Mouse (Mus musculus): ENCODE data around the gene Rab11b. TPM values are rescaled to one million over a fixed set of nuclear protein-coding genes. Genes with fewer than 3 reads are reported as not detected.

The Rab11b gene
- polyA plus RNA-seq, 1 experiment from 2014 or later, result 220 TPM

DNA sequence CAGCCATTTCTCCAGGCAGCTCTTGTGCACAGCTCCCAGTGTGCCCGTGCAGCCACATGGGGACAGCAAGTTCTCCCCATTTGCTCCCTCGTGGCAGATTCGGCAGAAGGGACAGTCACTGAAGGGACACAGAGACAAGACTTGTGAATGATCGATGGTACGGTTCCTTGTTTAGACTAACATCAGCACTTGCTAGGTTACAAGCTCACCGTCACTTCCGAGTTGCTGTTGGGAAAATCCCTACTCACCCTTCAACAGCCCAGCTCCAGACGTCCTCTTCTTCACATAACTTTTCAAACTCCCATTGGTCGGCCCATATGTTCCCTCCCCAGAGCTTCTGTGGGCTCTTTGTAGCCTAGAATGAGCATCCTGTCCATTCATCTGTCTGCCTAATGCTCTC lies 57.2 kb downstream of the Rab11b start:
- H3K4me1 ChIP-seq (ENCODE audit: control insufficient read depth, insufficient read depth, low read length), result no peaks in the 10 kb centered on the region
- H3K9ac ChIP-seq (ENCODE audit: low read depth, low read length), result no peak overlapping the region
- ATAC-seq, result no peak
- no peak overlapping the region for H3K4me3 ChIP-seq (ENCODE audit: low read length)
- no peaks in the 10 kb centered on the region for H3K9me3 ChIP-seq (ENCODE audit: control insufficient read depth, low read length)
- no peak overlapping the region for H3K27ac ChIP-seq (ENCODE audit: low read length)
- H3K4me2 ChIP-seq (ENCODE audit: low read depth, low read length), result no peak overlapping the region
- H3K36me3 ChIP-seq (ENCODE audit: control insufficient read depth, insufficient read depth, low read length), result peaks cover 5% of the 10 kb centered on the region; the same call in 1 of the 2 replicates
- 89% methylated on average over 9 of the region's 9 CpGs for WGBS
- no peaks in the 10 kb centered on the region for H3K27me3 ChIP-seq (replicated peaks; ENCODE audit: control insufficient read depth, insufficient read depth, low read length)

DNA sequence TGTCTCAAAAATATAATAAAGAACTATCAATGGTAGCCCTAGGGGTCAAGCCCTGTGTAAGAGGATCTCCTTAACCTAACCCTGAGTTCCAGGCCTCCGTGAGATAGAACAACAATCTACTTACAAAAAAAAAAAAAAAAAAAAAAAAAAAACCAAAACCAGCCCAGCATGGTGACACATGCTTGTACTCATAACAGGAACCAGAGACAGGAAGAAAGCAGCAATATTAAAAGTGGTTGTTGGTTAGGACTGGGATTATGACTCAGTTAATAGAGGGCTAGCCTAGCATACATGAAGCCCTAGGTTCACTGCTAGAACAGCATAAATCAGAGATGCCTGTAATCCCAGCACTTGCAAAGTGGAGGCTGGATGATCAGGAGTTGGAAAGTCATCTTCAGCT lies 58.2 kb downstream of the Rab11b start:
- peaks cover 8% of the 10 kb centered on the region; the same call in 1 of the 2 replicates for H3K36me3 ChIP-seq (ENCODE audit: control insufficient read depth, insufficient read depth, low read length)
- no peaks in the 10 kb centered on the region for H3K4me1 ChIP-seq (ENCODE audit: control insufficient read depth, insufficient read depth, low read length)
- H3K9me3 ChIP-seq (ENCODE audit: control insufficient read depth, low read length), result no peaks in the 10 kb centered on the region
- no peak overlapping the region for H3K4me3 ChIP-seq (ENCODE audit: low read length)
- no peak overlapping the region for H3K27ac ChIP-seq (ENCODE audit: low read length)
- H3K27me3 ChIP-seq (replicated peaks; ENCODE audit: control insufficient read depth, insufficient read depth, low read length), result no peaks in the 10 kb centered on the region
- no peak overlapping the region for H3K4me2 ChIP-seq (ENCODE audit: low read depth, low read length)
- 76% methylated on average over 1 of the region's 1 CpGs for WGBS
- no peak overlapping the region for H3K9ac ChIP-seq (ENCODE audit: low read depth, low read length)
- no peak for ATAC-seq

DNA sequence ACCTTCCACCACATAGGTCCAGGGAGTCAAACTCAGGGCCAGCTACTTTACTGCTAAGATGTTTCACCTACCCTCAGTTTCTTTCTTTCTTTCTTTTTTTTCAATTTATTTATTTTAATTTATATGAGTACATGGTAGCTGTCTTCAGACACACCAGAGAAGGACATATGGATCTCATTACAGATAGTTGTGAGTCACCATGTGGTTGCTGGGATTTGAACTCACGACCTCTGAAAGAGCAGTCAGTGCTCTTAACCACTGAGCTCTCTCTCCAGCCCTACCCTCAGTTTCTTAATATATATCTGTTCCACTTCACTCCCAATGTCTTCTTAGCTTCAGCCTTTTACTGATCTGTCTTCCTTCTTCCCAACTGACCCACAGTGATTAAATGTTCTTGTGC lies 64.9 kb downstream of the Rab11b start:
- 85% methylated on average over 1 of the region's 1 CpGs for WGBS
- no peak overlapping the region for H3K4me3 ChIP-seq (ENCODE audit: low read length)
- no peak overlapping the region for H3K27ac ChIP-seq (ENCODE audit: low read length)
- H3K9ac ChIP-seq (ENCODE audit: low read depth, low read length), result no peak overlapping the region
- H3K9me3 ChIP-seq (ENCODE audit: control insufficient read depth, low read length), result no peaks in the 10 kb centered on the region
- peaks cover 6% of the 10 kb centered on the region; the same call in 1 of the 2 replicates for H3K36me3 ChIP-seq (ENCODE audit: control insufficient read depth, insufficient read depth, low read length)
- H3K27me3 ChIP-seq (replicated peaks; ENCODE audit: control insufficient read depth, insufficient read depth, low read length), result no peaks in the 10 kb centered on the region
- ATAC-seq, result no peak
- no peaks in the 10 kb centered on the region for H3K4me1 ChIP-seq (ENCODE audit: control insufficient read depth, insufficient read depth, low read length)
- no peak overlapping the region for H3K4me2 ChIP-seq (ENCODE audit: low read depth, low read length)

Other genes with a start within 250 kb of the Rab11b start
- gene Adamts10, start 236.3 kb downstream of the Rab11b start, polyA plus RNA-seq (2015; fragmentation: Nextera tagmentation; extraction: Ambion mirVana), result 33.1 and 35.8 TPM in 2 replicates
- gene Myo1f, start 204.8 kb downstream of the Rab11b start, polyA plus RNA-seq (2015; fragmentation: Nextera tagmentation; extraction: Ambion mirVana), result 3.9 and 4.3 TPM in 2 replicates
- gene Zfp414, start 131.4 kb downstream of the Rab11b start, polyA plus RNA-seq (2015; fragmentation: Nextera tagmentation; extraction: Ambion mirVana), result 38.1 and 39.6 TPM in 2 replicates
- gene Pram1, start 122.5 kb downstream of the Rab11b start, polyA plus RNA-seq (2015; fragmentation: Nextera tagmentation; extraction: Ambion mirVana), result 0.60 and 1.1 TPM in 2 replicates
- gene Hnrnpm, start 73.7 kb downstream of the Rab11b start, polyA plus RNA-seq (2015; fragmentation: Nextera tagmentation; extraction: Ambion mirVana), result 271 and 290 TPM in 2 replicates
- 50.4 and 54.7 TPM in 2 replicates for gene March2, start 41.9 kb downstream of the Rab11b start, polyA plus RNA-seq (2015; fragmentation: Nextera tagmentation; extraction: Ambion mirVana)
- gene Angptl4, start 21.3 kb upstream of the Rab11b start, polyA plus RNA-seq (2015; fragmentation: Nextera tagmentation; extraction: Ambion mirVana), result 22.4 and 24.5 TPM in 2 replicates
- 22.7 and 23.5 TPM in 2 replicates for gene Kank3, start 50.0 kb upstream of the Rab11b start, polyA plus RNA-seq (2015; fragmentation: Nextera tagmentation; extraction: Ambion mirVana)
- gene Rps28, start 64.0 kb upstream of the Rab11b start, polyA plus RNA-seq (2015; fragmentation: Nextera tagmentation; extraction: Ambion mirVana), result 838 and 894 TPM in 2 replicates
- 533 and 550 TPM in 2 replicates for gene Ndufa7, start 64.0 kb upstream of the Rab11b start, polyA plus RNA-seq (2015; fragmentation: Nextera tagmentation; extraction: Ambion mirVana)
- 47.6 and 53.8 TPM in 2 replicates for gene Cd320, start 82.6 kb upstream of the Rab11b start, polyA plus RNA-seq (2015; fragmentation: Nextera tagmentation; extraction: Ambion mirVana)
- not detected in 2 replicates for gene Gm7029, start 113.3 kb upstream of the Rab11b start, polyA plus RNA-seq (2015; fragmentation: Nextera tagmentation; extraction: Ambion mirVana)
- 5.9 and 7.0 TPM in 2 replicates for gene Kifc1, start 130.1 kb upstream of the Rab11b start, polyA plus RNA-seq (2015; fragmentation: Nextera tagmentation; extraction: Ambion mirVana)
- gene Platr17, start 144.6 kb upstream of the Rab11b start, polyA plus RNA-seq (2015; fragmentation: Nextera tagmentation; extraction: Ambion mirVana), result 0.40 TPM in 1 of 2 replicates, not detected in the other
- 37.6 and 41.6 TPM in 2 replicates for gene Daxx, start 148.9 kb upstream of the Rab11b start, polyA plus RNA-seq (2015; fragmentation: Nextera tagmentation; extraction: Ambion mirVana)
- gene Tapbp, start 155.4 kb upstream of the Rab11b start, polyA plus RNA-seq (2015; fragmentation: Nextera tagmentation; extraction: Ambion mirVana), result 44.5 and 45.8 TPM in 2 replicates
- 12.9 and 15.0 TPM in 2 replicates for gene Zbtb22, start 155.4 kb upstream of the Rab11b start, polyA plus RNA-seq (2015; fragmentation: Nextera tagmentation; extraction: Ambion mirVana)
- gene Rgl2, start 169.0 kb upstream of the Rab11b start, polyA plus RNA-seq (2015; fragmentation: Nextera tagmentation; extraction: Ambion mirVana), result 24.4 and 25.9 TPM in 2 replicates
- gene Pfdn6, start 179.8 kb upstream of the Rab11b start, polyA plus RNA-seq (2015; fragmentation: Nextera tagmentation; extraction: Ambion mirVana), result 150 and 167 TPM in 2 replicates
- 24.3 and 26.1 TPM in 2 replicates for gene Wdr46, start 180.1 kb upstream of the Rab11b start, polyA plus RNA-seq (2015; fragmentation: Nextera tagmentation; extraction: Ambion mirVana)
- gene B3galt4, start 191.0 kb upstream of the Rab11b start, polyA plus RNA-seq (2015; fragmentation: Nextera tagmentation; extraction: Ambion mirVana), result 12.6 and 15.5 TPM in 2 replicates
- 46.3 and 48.1 TPM in 2 replicates for gene Vps52, start 195.3 kb upstream of the Rab11b start, polyA plus RNA-seq (2015; fragmentation: Nextera tagmentation; extraction: Ambion mirVana)
- gene Rps18, start 195.5 kb upstream of the Rab11b start, polyA plus RNA-seq (2015; fragmentation: Nextera tagmentation; extraction: Ambion mirVana), result 1,753 and 1,902 TPM in 2 replicates
- gene H2-K1, start 239.8 kb upstream of the Rab11b start, polyA plus RNA-seq (2015; fragmentation: Nextera tagmentation; extraction: Ambion mirVana), result 307 and 325 TPM in 2 replicates